Mouse (Mus musculus): ENCODE measurements at regions not wholly inside any gene's neighbourhood (a gene's known extent, or its start where the extent isn't known, plus 50 kb on each side); places are given as distances from the start of the nearest gene placed in this dataset.

- intact Hi-C loops (cut with DNase I) = no loop called here
- DNase-seq = peak; percentile 5 to 16
These were observed 92.0 kb upstream of the Hpgd start for GRCm38 (mm10) chr8:56202342-56202741.

- intact Hi-C loops (cut with DNase I) = no loop called here
- DNase-seq = no peak
These were observed 82.3 kb upstream of the Hpgd start for GRCm38 (mm10) chr8:56211922-56212635.

GRCm38 (mm10) chr8:56218837-56219236, 75.5 kb upstream of the Hpgd start:
- no peak for DNase-seq
- intact Hi-C loops (cut with DNase I) = no loop called here

- DNase-seq = no peak
- intact Hi-C loops (cut with DNase I) = no loop called here
These were observed 75.0 kb upstream of the Hpgd start for GRCm38 (mm10) chr8:56219391-56219790.

- DNase-seq = no peak
- intact Hi-C loops (cut with DNase I) = no loop called here
These were observed 71.4 kb upstream of the Hpgd start for GRCm38 (mm10) chr8:56223010-56223409.

- intact Hi-C loops (cut with DNase I) = no loop called here
- DNase-seq = no peak
These were observed 63.6 kb upstream of the Hpgd start for GRCm38 (mm10) chr8:56230645-56231330.

GRCm38 (mm10) chr8:56231930-56232329, 62.5 kb upstream of the Hpgd start:
- no peak for DNase-seq
- intact Hi-C loops (cut with DNase I) = no loop called here

- intact Hi-C loops (cut with DNase I) = no loop called here
- peak; percentile 4 to 6 for DNase-seq
These were observed 61.8 kb upstream of the Hpgd start for GRCm38 (mm10) chr8:56232552-56232951.

GRCm38 (mm10) chr8:56233816-56234215, 60.6 kb upstream of the Hpgd start:
- no peak for DNase-seq
- intact Hi-C loops (cut with DNase I) = no loop called here

GRCm38 (mm10) chr8:56234238-56234637, 60.1 kb upstream of the Hpgd start:
- no peak for DNase-seq
- intact Hi-C loops (cut with DNase I) = no loop called here

- DNase-seq = no peak
- intact Hi-C loops (cut with DNase I) = no loop called here
These were observed 51.1 kb upstream of the Hpgd start for GRCm38 (mm10) chr8:56243330-56243729.
